Mouse (Mus musculus) CH12.LX (cell line): ENCODE results near the gene Cgref1.

Experiments used
- BHLHE40 ChIP-seq: IDR thresholded peaks from 2 replicates; pipeline ENCODE4 v1.6.1; 2011; ENCODE audit warnings: mild to moderate bottlenecking, low read depth, low read length, improper control_type of control experiment
- CTCF ChIP-seq, 2 experiments: IDR thresholded peaks in 1 of 2; conservative IDR thresholded peaks in 1 of 2; 2 replicates each; pipeline ENCODE4 v1.5.1; 2011 to 2012; ENCODE audit warnings: low read depth in 2 of 2, low read length in 2 of 2, improper control_type of control experiment in 1 of 2, inconsistent platforms in 1 of 2, mild to moderate bottlenecking in 1 of 2, moderate library complexity in 1 of 2
- ELF1 ChIP-seq: IDR thresholded peaks from 2 replicates; pipeline ENCODE4 v1.6.1; 2014; ENCODE audit warnings: low read depth, mild to moderate bottlenecking, inconsistent platforms, low read length, improper control_type of control experiment
- EP300 ChIP-seq: IDR thresholded peaks from 2 replicates; pipeline ENCODE4 v1.6.1; 2011; ENCODE audit warnings: low read length, improper control_type of control experiment
- MAX ChIP-seq: IDR thresholded peaks from 2 replicates; pipeline ENCODE4 v1.6.1; 2011; ENCODE audit warnings: low read length, improper control_type of control experiment
- MXI1 ChIP-seq: IDR thresholded peaks from 2 replicates; pipeline ENCODE4 v1.6.1; 2011; ENCODE audit warnings: mild to moderate bottlenecking, low read depth, low read length, improper control_type of control experiment
- POLR2A ChIP-seq: IDR thresholded peaks from 2 replicates; pipeline ENCODE4 v1.6.1; 2011; ENCODE audit warnings: low read depth, mild to moderate bottlenecking, improper control_type of control experiment, low read length
- SMC3 ChIP-seq: IDR thresholded peaks from 2 replicates; pipeline ENCODE4 v1.6.1; 2011; ENCODE audit warnings: low read depth, low read length, improper control_type of control experiment
- USF1 ChIP-seq: IDR thresholded peaks from 2 replicates; pipeline ENCODE4 v1.6.1; 2014; ENCODE audit warnings: low read depth, mild to moderate bottlenecking, inconsistent platforms, low read length, improper control_type of control experiment
- ZC3H11A ChIP-seq: IDR thresholded peaks from 2 replicates; pipeline ENCODE4 v1.6.1; 2012; ENCODE audit warnings: low read depth, mild to moderate bottlenecking, inconsistent platforms, low read length, improper control_type of control experiment
- ZKSCAN1 ChIP-seq: IDR thresholded peaks from 2 replicates; pipeline ENCODE4 v1.6.1; 2012; ENCODE audit warnings: low read depth, inconsistent platforms, low read length, improper control_type of control experiment, borderline replicate concordance
- ZNF384 ChIP-seq: IDR thresholded peaks from 2 replicates; pipeline ENCODE4 v1.6.1; 2012; ENCODE audit warnings: low read depth, low read length, improper control_type of control experiment, inconsistent platforms

- TF ChIP-seq ZNF384 (no peak), CTCF (conservative IDR thresholded peaks at IDR 0.05 in 1 of 2, IDR thresholded peaks at IDR 0.05 in 1 of 2; ENCODE audit: low read depth in 2 of 2, low read length in 2 of 2) (no peak), POLR2A (no peak), EP300 (no peak), MAX (no peak), BHLHE40 (no peak), SMC3 (no peak), ELF1 (no peak), ZC3H11A (no peak), ZKSCAN1 (no peak), MXI1 (no peak), USF1 (no peak)
Observed at GRCm38 (mm10) chr5:30909300-30909659, 36.1 kb downstream of the Cgref1 start.
